Mouse (Mus musculus) heart, embryonic 14.5 days (tissue): ENCODE results near the gene Isg20l2. TPM values are rescaled to one million over a fixed set of nuclear protein-coding genes. Genes with fewer than 3 reads are reported as not detected.

Experiments
- ATAC-seq: fragments of 200-750 bp; cut with Nextera tagmentation; 2 replicates; pipeline ENCODE4 v1.8.0; 2017; ENCODE audit warnings: low read depth, moderate TSS enrichment; ENCODE audit not compliant: insufficient number of reproducible peaks, insufficient read depth, low FRiP score
- H3K27ac ChIP-seq, 2 experiments: fragments of 200-500 bp in 1 of 2; fragments of 300-500 bp in 1 of 2; sonication (generic) in 1 of 2; replicated peaks in 1 of 2; 2 replicates each; pipeline ENCODE4 v1.5.1; 2012 to 2014; ENCODE audit warnings: low read depth in 2 of 2, low read length in 2 of 2, control low read depth in 1 of 2, mild to moderate bottlenecking in 1 of 2, mixed read lengths in 1 of 2; ENCODE audit not compliant: control insufficient read depth in 1 of 2, insufficient read depth in 1 of 2
- H3K27me3 ChIP-seq: fragments of 300-500 bp; sonication (generic); 2 replicates; pipeline ENCODE4 v1.6.1; 2014; ENCODE audit warnings: mild to moderate bottlenecking, low read length, control low read depth; ENCODE audit not compliant: control insufficient read depth, insufficient read depth
- H3K36me3 ChIP-seq: fragments of 300-500 bp; sonication (generic); 2 replicates; pipeline ENCODE4 v1.6.1; 2014; ENCODE audit warnings: mild to moderate bottlenecking, control low read depth, low read length, mixed read lengths; ENCODE audit not compliant: control insufficient read depth, insufficient read depth
- H3K4me1 ChIP-seq, 2 experiments: fragments of 200-500 bp in 1 of 2; fragments of 300-500 bp in 1 of 2; sonication (generic) in 1 of 2; 2 replicates each; pipeline ENCODE4 v1.6.1; 2012 to 2014; ENCODE audit warnings: low read length in 2 of 2, control low read depth in 1 of 2, mixed read lengths in 1 of 2; ENCODE audit not compliant: control insufficient read depth in 2 of 2, insufficient read depth in 2 of 2
- H3K4me2 ChIP-seq: fragments of 300-500 bp; sonication (generic); 2 replicates; pipeline ENCODE4 v1.6.1; 2014; ENCODE audit warnings: mild to moderate bottlenecking, low read length
- H3K4me3 ChIP-seq, 2 experiments: fragments of 200-500 bp in 1 of 2; fragments of 300-500 bp in 1 of 2; sonication (generic) in 1 of 2; 2 replicates each; pipeline ENCODE4 v1.5.1; 2012 to 2014; ENCODE audit warnings: low read length in 2 of 2, mild to moderate bottlenecking in 2 of 2, control low read depth in 1 of 2, low read depth in 1 of 2, moderate library complexity in 1 of 2; ENCODE audit not compliant: control insufficient read depth in 1 of 2, insufficient read depth in 1 of 2
- H3K9ac ChIP-seq: fragments of 300-500 bp; sonication (generic); 2 replicates; pipeline ENCODE4 v1.6.1; 2014; ENCODE audit warnings: mild to moderate bottlenecking, low read length
- H3K9me3 ChIP-seq: fragments of 300-500 bp; sonication (generic); 2 replicates; pipeline ENCODE4 v1.6.1; 2016; ENCODE audit warnings: low read length, control low read depth; ENCODE audit not compliant: control insufficient read depth
- WGBS: fragments of 180-500 bp; shearing (Covaris S2); extraction: QIAGEN DNeasy Blood & Tissue Kit; methylation state at CpG from one replicate; pipeline ENCODE4 v1.1.7; 2014; 5-methylcytosine and 5-hydroxymethylcytosine counted together
- polyA plus RNA-seq: library from polyadenylated mRNA; unstranded; fragments of >200 nt; fragmentation: Nextera tagmentation; extraction: Ambion mirVana; gene quantifications from 2 replicates; pipeline ENCODE4 v1.2.1, GENCODE M21; 2014

The Isg20l2 gene
- polyA plus RNA-seq, 1 experiment from 2014 or later = 18.5 TPM

GRCm38 (mm10) chr3:87942471-87942870, 12.4 kb downstream of the Isg20l2 start:
- no peak for ATAC-seq
- Histone ChIP-seq H3K36me3 (peaks cover 60% of the 10 kb centered on the region), H3K27ac (no peak overlapping the region), H3K4me1 (peaks cover 5% of the 10 kb centered on the region in 2 experiments; a peak in 3 of 4 replicates), H3K4me2 (no peak overlapping the region), H3K27me3 (peaks cover 13% of the 10 kb centered on the region), H3K9me3 (no peaks in the 10 kb centered on the region), H3K4me3 (no peak overlapping the region), H3K9ac (no peak overlapping the region)
- WGBS = 88% methylated on average over 2 of the region's 2 CpGs

DNA sequence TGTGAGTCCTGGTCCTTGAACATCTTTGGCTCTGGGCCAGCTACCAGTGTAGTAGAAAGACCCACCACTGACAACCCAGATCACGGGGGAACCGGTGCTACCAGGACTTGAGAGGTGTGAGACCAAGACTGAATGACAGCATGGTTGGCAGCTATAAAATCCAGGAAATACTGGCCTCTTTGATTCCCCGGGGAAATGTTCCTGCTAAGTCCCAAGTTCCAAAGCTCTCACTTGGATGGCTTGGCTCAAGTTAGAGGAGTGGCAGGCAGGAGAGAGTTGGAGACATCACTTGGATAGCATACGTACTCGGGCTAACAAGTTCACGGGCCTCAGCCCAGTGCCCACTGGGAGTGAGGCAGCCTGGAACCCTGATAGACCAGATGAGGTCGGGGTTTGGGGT, 13.5 kb downstream of the Isg20l2 start:
- H3K4me3 ChIP-seq = no peak overlapping the region
- no peaks in the 10 kb centered on the region for H3K9me3 ChIP-seq
- no peak for ATAC-seq
- H3K27ac ChIP-seq = no peak overlapping the region
- H3K4me1 ChIP-seq = peaks cover 13 to 16% of the 10 kb centered on the region in 2 experiments
- H3K27me3 ChIP-seq = peaks cover 23% of the 10 kb centered on the region
- H3K4me2 ChIP-seq = no peak overlapping the region
- 69% methylated on average over 7 of the region's 7 CpGs for WGBS
- H3K9ac ChIP-seq = no peak overlapping the region
- peaks cover 49% of the 10 kb centered on the region for H3K36me3 ChIP-seq

DNA sequence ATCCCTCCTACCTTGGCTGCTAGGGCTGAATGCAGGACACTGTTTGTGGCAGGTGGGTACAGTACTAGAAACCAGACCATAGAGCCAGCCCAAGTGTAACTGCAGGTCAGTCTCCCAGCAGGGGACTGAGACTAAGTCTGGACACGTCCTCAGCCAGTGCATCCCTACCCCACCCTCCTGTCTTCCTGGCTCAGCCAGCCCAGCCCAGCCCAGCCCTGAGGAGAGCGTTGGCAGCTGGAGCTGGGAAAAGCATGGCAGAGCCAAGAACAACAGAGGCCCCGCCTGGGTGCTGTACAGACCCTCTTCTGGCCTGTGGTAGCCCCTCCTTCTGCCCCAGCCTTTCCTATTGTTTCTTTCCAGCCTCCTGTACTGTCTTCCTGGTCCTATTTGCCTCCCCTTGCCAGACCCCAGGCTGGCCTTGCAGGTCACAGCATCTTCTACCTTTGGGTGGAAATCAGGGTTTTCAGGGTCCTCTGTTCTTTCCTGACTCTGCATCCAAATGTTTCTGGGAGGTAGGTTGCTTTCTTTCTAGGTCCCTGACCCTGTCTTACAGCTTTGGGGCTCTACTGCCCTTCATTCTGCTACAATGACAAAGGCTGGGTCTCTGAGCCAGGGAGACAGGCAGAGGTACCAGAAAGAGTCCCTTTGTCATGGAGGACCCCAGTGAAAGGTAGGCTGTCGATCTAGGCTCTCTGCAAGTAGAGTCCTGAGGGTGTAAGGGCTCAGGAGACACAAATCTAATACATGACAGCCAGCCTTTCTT, 14.9 kb downstream of the Isg20l2 start:
- peaks cover 18 to 23% of the 10 kb centered on the region in 2 experiments for H3K4me1 ChIP-seq
- H3K9ac ChIP-seq = no peak overlapping the region
- 20% methylated on average over 4 of the region's 4 CpGs for WGBS
- H3K4me3 ChIP-seq = no peak overlapping the region
- H3K4me2 ChIP-seq = no peak overlapping the region
- peaks cover 34% of the 10 kb centered on the region for H3K36me3 ChIP-seq
- H3K9me3 ChIP-seq = no peaks in the 10 kb centered on the region
- ATAC-seq = peak; percentile 70
- peak overlapping the region in 1 of 2 experiments; percentile 7; a peak in 1 of 4 replicates for H3K27ac ChIP-seq
- H3K27me3 ChIP-seq = peaks cover 38% of the 10 kb centered on the region

DNA sequence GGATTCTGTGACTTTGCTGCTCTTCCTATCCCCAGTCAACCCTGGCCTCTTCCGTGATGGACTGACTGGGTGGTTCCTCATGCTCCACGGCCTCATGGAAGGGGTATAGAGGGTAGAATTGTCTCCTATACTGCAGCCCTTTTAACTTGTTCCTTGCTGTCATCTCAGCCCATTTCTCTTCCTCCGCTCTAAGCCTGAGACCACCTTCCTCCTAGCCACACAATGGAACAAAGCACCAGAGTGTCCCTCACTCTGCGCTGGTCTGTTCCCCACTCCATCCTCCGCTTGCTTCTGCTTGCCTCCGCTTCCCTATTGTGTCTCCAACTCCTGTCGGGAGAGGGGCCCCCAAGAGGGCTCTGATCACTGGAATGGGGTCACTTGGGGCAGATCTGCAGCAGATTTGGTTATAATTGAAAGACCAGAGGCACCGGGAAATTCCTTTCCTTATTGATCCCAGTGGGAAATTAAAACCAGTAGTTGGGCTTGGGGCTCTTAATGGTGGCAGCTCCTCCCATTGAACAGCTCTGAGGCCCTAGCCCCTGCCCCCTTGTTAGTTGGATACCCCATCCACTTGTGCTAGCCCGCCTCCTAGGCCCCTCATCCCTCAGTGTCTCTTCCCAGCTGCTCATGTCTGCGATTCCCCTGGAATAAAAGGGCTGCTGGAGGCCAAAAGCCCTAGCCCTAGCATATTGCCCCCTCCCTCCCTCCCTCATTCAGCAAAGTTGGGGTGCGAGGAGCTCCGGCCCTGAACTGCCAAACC, 15.8 kb downstream of the Isg20l2 start:
- 41% methylated on average over 12 of the region's 12 CpGs for WGBS
- H3K4me3 ChIP-seq = no peak overlapping the region
- no peak overlapping the region for H3K9ac ChIP-seq
- no peaks in the 10 kb centered on the region for H3K9me3 ChIP-seq
- peaks cover 18 to 23% of the 10 kb centered on the region in 2 experiments for H3K4me1 ChIP-seq
- H3K36me3 ChIP-seq = peaks cover 25% of the 10 kb centered on the region
- H3K4me2 ChIP-seq = no peak overlapping the region
- no peak for ATAC-seq
- H3K27me3 ChIP-seq = peaks cover 47% of the 10 kb centered on the region
- H3K27ac ChIP-seq = no peak overlapping the region

DNA sequence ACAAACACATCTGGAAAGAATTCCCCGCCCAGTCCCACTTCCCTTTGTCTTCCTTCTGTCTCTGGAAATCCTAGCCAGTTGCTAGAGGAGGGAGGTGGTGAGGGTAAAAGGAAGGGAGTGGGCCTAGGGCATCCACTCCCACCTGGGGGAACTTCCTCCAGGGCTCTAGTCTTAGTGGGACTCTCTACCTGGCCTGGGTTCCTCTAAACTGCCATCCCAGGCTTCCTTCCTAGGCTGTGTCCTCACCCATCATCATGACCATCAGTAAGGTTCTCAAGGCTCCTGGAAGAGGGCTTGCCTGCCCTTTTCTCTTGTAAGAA, 16.4 kb downstream of the Isg20l2 start:
- ATAC-seq = no peak
- Histone ChIP-seq H3K4me1 (peaks cover 18 to 23% of the 10 kb centered on the region in 2 experiments), H3K9ac (no peak overlapping the region), H3K27ac (no peak overlapping the region), H3K4me2 (no peak overlapping the region), H3K36me3 (peaks cover 20% of the 10 kb centered on the region), H3K9me3 (no peaks in the 10 kb centered on the region), H3K27me3 (peaks cover 52% of the 10 kb centered on the region), H3K4me3 (no peak overlapping the region)
- WGBS = 50% methylated on average over 1 of the region's 1 CpGs

DNA sequence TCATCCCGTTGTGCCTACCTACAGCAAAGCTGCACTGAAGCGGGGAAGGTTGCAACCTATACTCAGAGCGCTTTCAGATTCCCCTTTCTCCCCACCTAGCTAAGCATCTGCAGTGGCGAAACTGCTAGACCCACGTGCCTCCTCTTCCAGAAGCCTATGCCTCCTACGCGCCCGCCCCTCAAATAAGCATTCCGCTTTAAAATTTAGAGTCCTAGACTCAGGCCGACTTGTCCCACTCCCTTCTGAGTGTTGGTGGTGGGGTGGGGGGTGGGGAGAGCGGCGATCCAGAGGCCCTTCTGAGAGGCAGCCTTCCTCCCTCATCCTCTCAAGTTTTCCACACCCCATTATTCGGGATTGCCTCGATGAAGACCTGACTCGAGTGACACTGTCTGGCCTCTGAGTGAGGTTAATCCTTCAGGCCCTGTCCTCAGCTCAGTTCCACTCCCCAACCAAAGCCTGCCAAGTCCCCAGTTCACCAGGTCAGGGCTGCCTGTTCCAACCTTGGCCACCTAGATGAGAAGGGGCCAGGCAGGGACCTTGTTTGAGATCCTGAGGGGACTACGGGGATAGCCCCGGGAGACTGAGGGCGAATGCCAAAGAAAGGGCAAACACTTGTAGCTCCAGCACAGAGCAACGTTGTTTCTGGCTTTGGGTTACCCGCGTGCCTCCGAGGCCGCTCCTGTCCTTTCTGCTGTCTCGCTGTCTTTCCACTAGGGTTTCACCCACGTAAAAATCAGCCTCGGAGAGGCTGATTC, 17.1 kb downstream of the Isg20l2 start:
- H3K4me1 ChIP-seq = peaks cover 20 to 23% of the 10 kb centered on the region in 2 experiments

GRCm38 (mm10) chr3:87947811-87948199, 17.7 kb downstream of the Isg20l2 start:
- Histone ChIP-seq H3K9ac (0 out of 2 replicates have a peak overlapping the region, but pooled peaks have one; percentile 18), H3K27ac (no peak overlapping the region), H3K27me3 (peaks cover 61% of the 10 kb centered on the region), H3K36me3 (peaks cover 7% of the 10 kb centered on the region), H3K4me2 (peak overlapping the region; percentile 63), H3K9me3 (no peaks in the 10 kb centered on the region), H3K4me3 (peak overlapping the region; percentile 9 to 33; a peak in 3 of 4 replicates), H3K4me1 (peaks cover 22 to 23% of the 10 kb centered on the region in 2 experiments)
- ATAC-seq = no peak
- 3% methylated on average over 15 of the region's 17 CpGs for WGBS

More for the DNA sequence above, 17.1 kb downstream of the Isg20l2 start:
- H3K9ac ChIP-seq = 0 out of 2 replicates have a peak overlapping the region, but pooled peaks have one; percentile 18
- peak overlapping the region; percentile 63 for H3K4me2 ChIP-seq
- peaks cover 58% of the 10 kb centered on the region for H3K27me3 ChIP-seq
- H3K4me3 ChIP-seq = peak overlapping the region in 1 of 2 experiments; percentile 33; a peak in 2 of 4 replicates
- no peak overlapping the region for H3K27ac ChIP-seq
- WGBS = 5% methylated on average over 26 of the region's 26 CpGs
- H3K9me3 ChIP-seq = no peaks in the 10 kb centered on the region
- ATAC-seq = no peak
- H3K36me3 ChIP-seq = peaks cover 12% of the 10 kb centered on the region
